Mouse (Mus musculus) limb, embryonic 10.5 days (tissue): ENCODE results near the gene 1110004F10Rik. TPM values are rescaled to one million over a fixed set of nuclear protein-coding genes. Genes with fewer than 3 reads are reported as not detected.
A peak's percentile ranks its signal among the peaks of the same experiment; 100 is the strongest.
"Not testable (repeated sequence)": the region's sequence is repeated elsewhere in the genome, so short reads cannot be mapped to it uniquely, and the experiment has no call there.

Source experiments
- DNase-seq: peaks from one replicate; pipeline ENCODE4 v3.0.0-alpha.2; 2017; ENCODE audit warnings: low spot score
- H3K27ac ChIP-seq: fragments of 300-500 bp; sonication (generic); 2 replicates; pipeline ENCODE4 v1.5.1; 2016; ENCODE audit warnings: mild to moderate bottlenecking
- H3K27me3 ChIP-seq: fragments of 300-500 bp; sonication (generic); 2 replicates; pipeline ENCODE4 v1.6.1; 2016; ENCODE audit warnings: low read depth, mild to moderate bottlenecking; ENCODE audit not compliant: poor library complexity, severe bottlenecking
- H3K36me3 ChIP-seq: fragments of 300-500 bp; sonication (generic); 2 replicates; pipeline ENCODE4 v1.6.1; 2016; ENCODE audit warnings: mild to moderate bottlenecking, moderate library complexity
- H3K4me1 ChIP-seq: fragments of 300-500 bp; sonication (generic); 2 replicates; pipeline ENCODE4 v1.6.1; 2016
- H3K4me3 ChIP-seq: fragments of 300-500 bp; sonication (generic); 2 replicates; pipeline ENCODE4 v1.5.1; 2016; ENCODE audit warnings: mild to moderate bottlenecking, moderate library complexity
- H3K9me3 ChIP-seq: fragments of 300-500 bp; sonication (generic); replicated peaks from 2 replicates; pipeline ENCODE4 v1.6.1; 2016; ENCODE audit warnings: mild to moderate bottlenecking
- WGBS: fragments of 180-500 bp; shearing (Covaris S2); methylation state at CpG from one replicate; pipeline ENCODE4 v1.1.7; 2016; 5-methylcytosine and 5-hydroxymethylcytosine counted together
- polyA plus RNA-seq: library from polyadenylated mRNA; unstranded; fragments of >200 nt; fragmentation: Nextera tagmentation; extraction: Ambion mirVana; gene quantifications from 2 replicates; pipeline ENCODE4 v1.2.1, GENCODE M21; 2016

Gene 1110004F10Rik
- polyA plus RNA-seq, 1 experiment from 2014 or later = 347 TPM

- Histone ChIP-seq H3K36me3 (no peaks in the 10 kb centered on the region), H3K4me3 (peak overlapping the region; percentile 62), H3K9me3 (no peaks in the 10 kb centered on the region), H3K27me3 (peaks cover 83% of the 10 kb centered on the region), H3K4me1 (peaks cover 59% of the 10 kb centered on the region), H3K27ac (peak overlapping the region; percentile 31; the same call in 1 of the 2 replicates)
- peak; percentile 35 for DNase-seq
- WGBS = 1% methylated on average over 13 of the region's 13 CpGs
Measured at GRCm38 (mm10) chr7:116038024-116038423, 1.2 kb upstream of the 1110004F10Rik start.

DNA sequence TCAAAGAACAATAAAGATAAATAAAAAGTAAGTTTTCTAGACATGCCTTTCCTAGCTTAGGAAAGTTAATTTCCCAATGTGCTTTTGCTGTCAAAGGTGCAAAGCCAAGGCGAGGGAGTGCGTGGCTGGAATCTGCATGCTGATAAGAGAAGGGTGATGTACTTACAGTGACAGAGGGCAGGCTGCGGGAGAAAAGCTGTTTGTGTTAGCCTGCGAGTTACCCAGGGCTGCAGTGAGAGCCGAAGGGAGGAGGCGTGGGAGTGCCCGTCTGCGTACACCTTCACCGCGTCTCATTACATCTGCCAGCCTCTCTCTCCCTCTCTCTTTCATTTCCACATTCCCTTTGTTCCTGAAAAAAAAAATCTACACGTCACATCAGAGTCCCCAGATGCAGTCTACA is 686 bp upstream of the 1110004F10Rik start, which contains the start of gene Sox6:
TSS of gene Sox6 (minus strand) at position 286 of the 400 bp plus-strand sequence.
- no peaks in the 10 kb centered on the region for H3K9me3 ChIP-seq
- H3K27me3 ChIP-seq = peaks cover 82% of the 10 kb centered on the region
- under 1% methylated on average over 11 of the region's 11 CpGs for WGBS
- no peaks in the 10 kb centered on the region for H3K36me3 ChIP-seq
- peaks cover 55% of the 10 kb centered on the region for H3K4me1 ChIP-seq
- peak; percentile 58 for DNase-seq
- H3K4me3 ChIP-seq = peak within 1 kb of the TSS; percentile 62
- H3K27ac ChIP-seq = peak within 1 kb of the TSS; percentile 75

GRCm38 (mm10) chr7:116039538-116040466 is 605 bp downstream of the 1110004F10Rik start:
- H3K36me3 ChIP-seq = no peaks in the 10 kb centered on the region
- WGBS = under 1% methylated on average over 48 of the region's 48 CpGs
- peak overlapping the region; percentile 62 for H3K4me3 ChIP-seq
- H3K4me1 ChIP-seq = peaks cover 42% of the 10 kb centered on the region
- peak overlapping the region; percentile 75 for H3K27ac ChIP-seq
- peak; percentile 88 for DNase-seq
- peaks cover 69% of the 10 kb centered on the region for H3K27me3 ChIP-seq
- no peaks in the 10 kb centered on the region for H3K9me3 ChIP-seq

- no peak for DNase-seq
- Histone ChIP-seq H3K27me3 (peaks cover 62% of the 10 kb centered on the region), H3K4me1 (peaks cover 39% of the 10 kb centered on the region), H3K27ac (no peak overlapping the region), H3K36me3 (no peaks in the 10 kb centered on the region), H3K9me3 (no peaks in the 10 kb centered on the region), H3K4me3 (peak overlapping the region; percentile 62)
- WGBS = 19% methylated on average over 15 of the region's 15 CpGs
Measured at GRCm38 (mm10) chr7:116040470-116041019, 1.3 kb downstream of the 1110004F10Rik start.

- Histone ChIP-seq H3K4me1 (no peaks in the 10 kb centered on the region), H3K36me3 (no peaks in the 10 kb centered on the region), H3K9me3 (no peaks in the 10 kb centered on the region), H3K27me3 (no peaks in the 10 kb centered on the region), H3K27ac (no peak overlapping the region), H3K4me3 (no peak overlapping the region)
- no peak for DNase-seq
- 59% methylated on average over 1 of the region's 1 CpGs for WGBS
Measured at GRCm38 (mm10) chr7:116060739-116061138, 21.5 kb downstream of the 1110004F10Rik start.

- H3K27me3 ChIP-seq, DNase-seq, H3K36me3 ChIP-seq, H3K4me3 ChIP-seq, H3K4me1 ChIP-seq, H3K9me3 ChIP-seq, H3K27ac ChIP-seq: not testable (repeated sequence)
- 94% methylated on average over 11 of the region's 11 CpGs for WGBS
Measured at GRCm38 (mm10) chr7:116084366-116084765, 45.2 kb downstream of the 1110004F10Rik start, which contains the start of gene Gm4353. Gene Gm4353 (minus strand): TSS chr7:116084635.

DNA sequence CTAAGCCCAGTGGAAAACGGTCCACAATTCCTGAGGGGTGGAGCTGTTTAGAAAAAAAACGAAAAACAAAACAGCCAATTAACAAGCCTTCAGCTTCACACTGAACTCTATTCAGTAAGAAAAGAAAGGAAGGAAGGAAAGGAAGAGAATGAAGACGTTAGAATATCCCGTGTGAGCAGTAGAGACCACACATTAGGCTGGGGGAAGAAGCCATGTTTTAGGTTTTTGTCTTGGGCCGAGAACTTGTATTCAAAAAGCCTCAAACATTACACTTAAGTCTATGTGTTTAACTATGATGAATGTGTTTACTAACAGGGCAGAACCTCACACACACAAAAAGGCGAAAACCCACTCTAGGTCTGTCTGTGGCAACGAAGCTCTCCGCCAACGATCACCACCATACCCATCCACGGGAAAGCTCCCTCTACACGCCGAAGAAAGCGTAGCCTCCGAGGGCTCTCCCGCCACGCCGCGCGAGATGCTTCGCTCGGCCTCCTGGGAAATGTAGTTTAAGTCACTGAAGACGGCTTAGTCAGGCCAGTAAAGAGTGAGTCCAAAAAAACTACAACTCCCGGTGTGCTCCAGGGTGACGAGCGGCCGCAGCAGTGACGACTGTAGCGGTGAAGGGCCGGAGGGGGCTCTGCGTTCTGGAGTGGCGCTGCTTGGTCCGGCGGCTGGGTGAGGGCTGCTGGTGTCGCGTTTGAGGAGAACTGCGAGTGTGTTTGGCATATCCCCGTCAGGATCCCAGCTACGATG is 53.7 kb downstream of the 1110004F10Rik start:
- Histone ChIP-seq H3K4me1 (peaks cover 19% of the 10 kb centered on the region), H3K9me3 (no peaks in the 10 kb centered on the region), H3K4me3 (peak overlapping the region; percentile 74), H3K27ac (peak overlapping the region; percentile 94), H3K36me3 (no peaks in the 10 kb centered on the region), H3K27me3 (no peaks in the 10 kb centered on the region)
- DNase-seq = peak; percentile 94
- under 1% methylated on average over 38 of the region's 38 CpGs for WGBS

DNA sequence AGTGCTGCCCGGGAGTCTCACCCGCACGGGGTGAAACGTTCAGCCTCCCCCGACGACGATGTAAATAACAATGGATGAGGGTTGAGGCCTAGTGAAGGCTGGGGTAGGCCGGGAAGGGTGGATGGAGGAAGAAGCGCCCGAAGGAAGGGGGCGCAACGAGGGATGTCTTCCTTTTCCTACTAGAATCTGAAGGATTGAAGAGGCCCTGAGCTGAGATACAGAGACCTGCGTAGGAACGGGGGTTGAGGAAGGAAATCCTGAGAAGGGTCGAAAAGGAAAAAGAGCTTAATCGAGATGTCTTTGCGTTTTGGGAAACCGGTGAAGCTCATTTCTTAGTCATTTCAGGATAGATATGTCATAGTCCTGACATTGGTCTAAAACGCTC is 54.3 kb downstream of the 1110004F10Rik start:
- under 1% methylated on average over 19 of the region's 19 CpGs for WGBS
- Histone ChIP-seq H3K4me1 (peaks cover 19% of the 10 kb centered on the region), H3K27ac (peak overlapping the region; percentile 94), H3K4me3 (peak overlapping the region; percentile 74), H3K9me3 (no peaks in the 10 kb centered on the region), H3K36me3 (no peaks in the 10 kb centered on the region), H3K27me3 (no peaks in the 10 kb centered on the region)
- DNase-seq = no peak

GRCm38 (mm10) chr7:116099952-116100528 is 60.8 kb downstream of the 1110004F10Rik start:
- Histone ChIP-seq H3K4me1 (peaks cover 5% of the 10 kb centered on the region; the same call in 1 of the 2 replicates), H3K9me3 (no peaks in the 10 kb centered on the region), H3K27me3 (no peaks in the 10 kb centered on the region), H3K36me3 (peaks cover 64% of the 10 kb centered on the region), H3K27ac (no peak overlapping the region), H3K4me3 (no peak overlapping the region)
- DNase-seq = no peak
- WGBS = 96% methylated on average over 7 of the region's 7 CpGs

GRCm38 (mm10) chr7:116103091-116103490 is 63.9 kb downstream of the 1110004F10Rik start:
- H3K4me3 ChIP-seq = no peak overlapping the region
- WGBS = 97% methylated on average over 9 of the region's 9 CpGs
- no peaks in the 10 kb centered on the region for H3K4me1 ChIP-seq

DNA sequence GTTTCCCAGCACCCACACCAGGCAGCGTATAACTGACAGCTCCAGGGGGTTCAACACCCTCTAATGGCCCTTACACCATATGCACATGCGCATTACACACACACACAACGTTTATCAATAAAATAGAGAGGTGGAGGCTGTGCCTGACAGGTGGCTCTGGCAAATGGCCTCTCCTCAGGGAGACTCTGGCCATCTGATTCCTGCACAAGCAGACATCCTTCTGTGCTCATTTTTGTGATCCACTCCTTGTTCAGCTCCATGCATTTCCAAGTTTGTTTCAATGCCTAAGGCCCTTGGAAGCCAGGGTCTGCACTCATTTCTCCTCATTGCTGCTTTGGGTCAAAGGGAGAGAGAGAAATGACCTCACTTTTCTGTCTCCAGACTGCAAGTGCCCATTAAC is 71.5 kb downstream of the 1110004F10Rik start:
- DNase-seq = peak; percentile 20
- no peaks in the 10 kb centered on the region for H3K9me3 ChIP-seq
- H3K4me3 ChIP-seq = no peak overlapping the region
- H3K27me3 ChIP-seq = no peaks in the 10 kb centered on the region
- WGBS = 76% methylated on average over 3 of the region's 3 CpGs
- H3K4me1 ChIP-seq = peaks cover 9% of the 10 kb centered on the region
- H3K36me3 ChIP-seq = peaks cover 17% of the 10 kb centered on the region
- H3K27ac ChIP-seq = no peak overlapping the region

More at GRCm38 (mm10) chr7:116103091-116103490, 63.9 kb downstream of the 1110004F10Rik start:
- Histone ChIP-seq H3K27me3 (no peaks in the 10 kb centered on the region), H3K9me3 (no peaks in the 10 kb centered on the region), H3K27ac (no peak overlapping the region), H3K36me3 (peaks cover 87% of the 10 kb centered on the region)
- DNase-seq = no peak

GRCm38 (mm10) chr7:116111546-116111945 is 72.3 kb downstream of the 1110004F10Rik start:
- H3K4me3 ChIP-seq = no peak overlapping the region
- H3K9me3 ChIP-seq = no peaks in the 10 kb centered on the region
- WGBS = 84% methylated on average over 6 of the region's 6 CpGs
- no peak overlapping the region for H3K27ac ChIP-seq
- peaks cover 8% of the 10 kb centered on the region for H3K36me3 ChIP-seq
- peaks cover 12% of the 10 kb centered on the region for H3K4me1 ChIP-seq
- H3K27me3 ChIP-seq = no peaks in the 10 kb centered on the region
- DNase-seq = peak; percentile 22
